Mouse (Mus musculus) MEL (cell line): ENCODE measurements around the gene Dennd1a.

ENCODE experiments used
- CHD2 ChIP-seq: IDR thresholded peaks from 2 replicates; pipeline ENCODE4 v1.6.1; 2011; ENCODE audit warnings: low read length, improper control_type of control experiment
- CTCF ChIP-seq, 3 experiments: IDR thresholded peaks in 2 of 3; conservative IDR thresholded peaks in 1 of 3; 2 replicates each; pipeline ENCODE4 v1.5.1; 2011 to 2012; ENCODE audit warnings: low read length in 3 of 3, low read depth in 2 of 3, mild to moderate bottlenecking in 2 of 3, improper control_type of control experiment in 1 of 3, inconsistent platforms in 1 of 3, mixed read lengths in 1 of 3, moderate library complexity in 1 of 3; ENCODE audit not compliant: control insufficient read depth in 1 of 3, insufficient read depth in 1 of 3, poor library complexity in 1 of 3, severe bottlenecking in 1 of 3
- EP300 ChIP-seq, 2 experiments: IDR thresholded peaks; 2 replicates each; pipeline ENCODE4 v1.6.1; 2011; ENCODE audit warnings: improper control_type of control experiment in 2 of 2, low read length in 2 of 2, low read depth in 1 of 2, mild to moderate bottlenecking in 1 of 2
- MEF2A ChIP-seq: IDR thresholded peaks from 2 replicates; pipeline ENCODE4 v1.6.1; 2014; ENCODE audit warnings: low read depth, mild to moderate bottlenecking, inconsistent platforms, low read length, improper control_type of control experiment; ENCODE audit not compliant: poor library complexity, insufficient replicate concordance, severe bottlenecking; ENCODE audit errors: extremely low read depth
- NELFE ChIP-seq: IDR thresholded peaks from 2 replicates; pipeline ENCODE4 v1.6.1; 2011; ENCODE audit warnings: low read depth, low read length, improper control_type of control experiment
- RCOR1 ChIP-seq: IDR thresholded peaks from 2 replicates; pipeline ENCODE4 v1.6.1; 2012; ENCODE audit warnings: low read depth, mild to moderate bottlenecking, inconsistent platforms, low read length, improper control_type of control experiment
- TBP ChIP-seq: IDR thresholded peaks from 2 replicates; pipeline ENCODE4 v1.8.0; 2011; ENCODE audit warnings: low read depth, low read length, improper control_type of control experiment
- UBTF ChIP-seq: IDR thresholded peaks from 2 replicates; pipeline ENCODE4 v1.6.1; 2012; ENCODE audit warnings: low read depth, mild to moderate bottlenecking, inconsistent platforms, low read length, improper control_type of control experiment, moderate library complexity, borderline replicate concordance; ENCODE audit not compliant: insufficient read depth
- ZNF384 ChIP-seq: IDR thresholded peaks from 2 replicates; pipeline ENCODE4 v1.6.1; 2012; ENCODE audit warnings: low read depth, mild to moderate bottlenecking, inconsistent platforms, low read length, improper control_type of control experiment

DNA sequence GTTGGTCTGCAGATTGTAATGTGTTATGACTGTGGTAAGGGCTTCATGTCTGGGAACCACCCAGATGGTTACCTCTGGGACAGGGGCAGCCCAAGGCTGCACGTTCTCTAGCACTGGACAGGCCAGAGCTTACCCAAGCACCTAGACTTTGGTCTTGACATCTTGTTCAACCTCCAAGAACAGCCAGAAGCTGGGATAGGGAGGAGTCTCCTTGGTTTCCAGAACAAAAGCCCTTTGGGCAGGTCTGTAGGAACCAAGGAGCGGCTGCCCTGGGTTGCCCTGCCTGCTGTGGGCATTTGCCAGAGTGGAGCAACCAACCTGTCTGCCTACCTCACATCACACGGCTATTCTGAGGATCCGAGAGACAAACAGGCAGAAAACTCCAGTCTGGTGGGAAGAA, 490.1 kb downstream of the Dennd1a start:
- no peak for TF ChIP-seq RCOR1
- TF ChIP-seq MEF2A, result no peak
- TF ChIP-seq ZNF384, result no peak
- TF ChIP-seq CTCF (IDR thresholded peaks at IDR 0.05 in 2 of 3, conservative IDR thresholded peaks at IDR 0.05 in 1 of 3; ENCODE audit: control insufficient read depth in 1 of 3, insufficient read depth in 1 of 3, low read depth in 2 of 3, low read length in 3 of 3, poor library complexity in 1 of 3, severe bottlenecking in 1 of 3), result no peak
- no peak for TF ChIP-seq CHD2
- TF ChIP-seq EP300 (IDR thresholded peaks at IDR 0.05; ENCODE audit: low read depth in 1 of 2, low read length in 2 of 2), result no peak
- TF ChIP-seq UBTF, result no peak
- TF ChIP-seq TBP, result no peak
- TF ChIP-seq NELFE, result no peak
